Mouse (Mus musculus) G1E (cell line): ENCODE measurements around the gene Ebf4.

Experiments
- CTCF ChIP-seq: IDR thresholded peaks from 2 replicates; pipeline ENCODE4 v1.5.1; 2012; ENCODE audit warnings: low read depth, low read length, inconsistent platforms, mixed read lengths
- GATA1 ChIP-seq: IDR thresholded peaks from 2 replicates; pipeline ENCODE4 v1.6.1; 2012; ENCODE audit warnings: borderline replicate concordance, low read length, inconsistent platforms, mixed read lengths

GRCm38 (mm10) chr2:130274862-130275261 is 20.1 kb upstream of the Ebf4 start:
- TF ChIP-seq GATA1 (no peak), CTCF (no peak)
